Mouse (Mus musculus) small intestine, adult 10 weeks (tissue): ENCODE results near the gene Zbed6. TPM values are rescaled to one million over a fixed set of nuclear protein-coding genes. Genes with fewer than 3 reads are reported as not detected.

ENCODE experiments used
- polyA plus RNA-seq: library from polyadenylated mRNA; stranded (reverse); fragments of 350-450 nt; fragmentation: Illumina TruSeq; extraction: RNeasy Lipid Tissue Mini Kit (QIAGEN cat#74804); gene quantifications from one replicate; pipeline ENCODE4 v1.2.3, GENCODE M21; 2014; ENCODE audit warnings: low replicate concordance

Zbed6 gene
- 15.4 TPM for polyA plus RNA-seq

DNA sequence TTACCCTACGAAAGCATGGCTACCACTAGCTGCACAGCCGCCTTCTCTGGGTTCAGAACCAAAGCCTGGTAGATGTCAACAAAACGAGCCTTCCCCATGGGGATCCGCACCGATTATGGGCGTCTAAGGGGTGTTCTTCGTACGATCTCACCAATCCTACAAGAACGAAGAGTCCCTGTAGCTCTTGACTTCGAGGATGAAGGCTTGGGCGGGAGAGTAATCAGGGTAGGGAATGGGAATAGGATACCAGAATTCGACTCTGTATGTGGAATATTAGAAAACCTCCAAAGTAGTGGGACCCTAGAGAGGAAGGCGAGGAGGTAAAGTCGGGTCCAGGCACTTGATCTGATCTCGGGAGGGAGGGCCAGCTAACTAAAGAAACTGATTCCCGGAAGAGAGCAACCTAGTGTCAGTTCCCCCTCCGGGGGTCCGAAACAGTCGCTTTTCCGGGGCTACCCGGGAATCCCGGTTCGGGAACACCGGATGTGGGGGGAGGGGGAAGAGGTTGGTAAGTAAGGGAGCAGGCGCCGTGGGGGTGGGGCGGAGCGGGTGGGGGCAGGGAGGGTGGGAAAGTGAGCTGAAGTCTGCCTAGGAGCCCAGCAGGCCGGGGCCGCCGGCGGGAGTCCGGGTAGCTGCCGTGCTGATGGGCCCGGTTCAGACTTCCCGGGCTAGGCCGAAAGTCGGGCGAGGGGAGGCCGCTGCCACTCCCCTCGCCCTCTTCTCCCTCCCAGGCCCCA lies at the start of gene Zbed6:
Zbed6 (minus strand) TSS at position 420 of the 737 bp plus-strand sequence.

GRCm38 (mm10) chr1:133689897-133690296 lies 29.2 kb upstream of the Zbed6 start, which contains the start of gene Lax1:
Lax1 (minus strand) TSS chr1:133690108.

DNA sequence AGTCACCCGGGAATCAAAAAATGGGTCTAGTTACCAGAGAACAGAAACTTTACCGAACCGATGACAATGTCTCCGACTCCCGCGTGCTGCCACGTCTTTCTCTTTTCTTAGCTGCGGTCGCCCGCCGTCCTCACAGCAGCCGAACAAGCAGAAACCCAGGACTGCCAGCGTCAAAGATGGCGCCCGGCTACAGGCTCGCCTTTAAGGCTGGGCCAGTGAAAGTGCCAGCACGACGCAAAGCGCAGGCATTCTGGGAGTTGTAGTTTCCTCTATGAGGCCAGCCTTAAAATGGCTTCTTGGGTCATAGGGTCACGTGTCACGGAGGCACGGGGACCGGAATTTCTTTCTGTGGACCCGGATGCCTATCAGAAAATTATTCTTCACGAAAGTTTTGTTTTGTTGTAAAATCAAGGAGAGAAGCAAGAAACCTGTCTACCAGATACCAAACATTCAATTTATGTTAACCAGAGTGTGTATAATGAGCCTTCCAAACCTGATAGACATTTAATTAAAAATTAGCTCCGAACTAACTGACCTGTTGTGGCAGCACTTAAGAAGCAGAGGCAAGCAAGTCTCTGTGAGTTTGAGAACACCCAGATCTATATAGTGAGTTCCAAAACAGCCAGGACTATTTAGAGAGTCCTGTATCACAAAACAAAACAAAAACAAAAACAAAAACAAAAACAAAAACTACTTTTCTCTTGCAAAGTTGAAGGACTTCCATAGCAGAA lies 683 bp upstream of the Zbed6 start, which contains the start of gene Gm38394:
Gm38394 (minus strand) TSS at position 116 of the 731 bp plus-strand sequence.

GRCm38 (mm10) chr1:133609771-133610502 lies 50.7 kb downstream of the Zbed6 start, which contains the start of gene Snrpe:
Snrpe (minus strand) TSS chr1:133610291.

Other genes starting within 250 kb of the Zbed6 start
- 1.7 TPM for gene Sox13, start 236.5 kb downstream of the Zbed6 start, polyA plus RNA-seq
- gene Snrpe, start 50.6 kb downstream of the Zbed6 start, polyA plus RNA-seq: 464 TPM
- 15.7 TPM for gene Gm38394, start 433 bp upstream of the Zbed6 start, polyA plus RNA-seq
- gene Lax1, start 29.2 kb upstream of the Zbed6 start, polyA plus RNA-seq: 3.4 TPM
- gene Atp2b4, start 140.2 kb upstream of the Zbed6 start, polyA plus RNA-seq: 13.8 TPM
- gene Optc, start 247.1 kb upstream of the Zbed6 start, polyA plus RNA-seq: 1.4 TPM